Mouse (Mus musculus) colon, adult 2 months (tissue): ENCODE results near the gene Eef1g. TPM values are rescaled to one million over a fixed set of nuclear protein-coding genes. Genes with fewer than 3 reads are reported as not detected.

Experiments used
- polyA plus RNA-seq: library from polyadenylated mRNA; depleted of rRNA; stranded (reverse); fragments of >200 nt; gene quantifications from 2 replicates; pipeline ENCODE4 v1.2.3, GENCODE M21; 2012; rRNA removed

The Eef1g gene
- polyA plus RNA-seq, result 172 and 210 TPM in 2 replicates

GRCm38 (mm10) chr19:8966590-8967372, at the start of gene Eef1g:
Eef1g (plus strand) TSS chr19:8967041.

GRCm38 (mm10) chr19:8920073-8920736, 46.6 kb upstream of the Eef1g start, which contains the start of gene B3gat3:
B3gat3 (plus strand) TSS chr19:8920374.

GRCm38 (mm10) chr19:8929224-8930088, 37.4 kb upstream of the Eef1g start, which contains the start of the genes Rom1 and Eml3:
Rom1 (minus strand) TSS chr19:8929356.
Eml3 (plus strand) TSS chr19:8929552.

DNA sequence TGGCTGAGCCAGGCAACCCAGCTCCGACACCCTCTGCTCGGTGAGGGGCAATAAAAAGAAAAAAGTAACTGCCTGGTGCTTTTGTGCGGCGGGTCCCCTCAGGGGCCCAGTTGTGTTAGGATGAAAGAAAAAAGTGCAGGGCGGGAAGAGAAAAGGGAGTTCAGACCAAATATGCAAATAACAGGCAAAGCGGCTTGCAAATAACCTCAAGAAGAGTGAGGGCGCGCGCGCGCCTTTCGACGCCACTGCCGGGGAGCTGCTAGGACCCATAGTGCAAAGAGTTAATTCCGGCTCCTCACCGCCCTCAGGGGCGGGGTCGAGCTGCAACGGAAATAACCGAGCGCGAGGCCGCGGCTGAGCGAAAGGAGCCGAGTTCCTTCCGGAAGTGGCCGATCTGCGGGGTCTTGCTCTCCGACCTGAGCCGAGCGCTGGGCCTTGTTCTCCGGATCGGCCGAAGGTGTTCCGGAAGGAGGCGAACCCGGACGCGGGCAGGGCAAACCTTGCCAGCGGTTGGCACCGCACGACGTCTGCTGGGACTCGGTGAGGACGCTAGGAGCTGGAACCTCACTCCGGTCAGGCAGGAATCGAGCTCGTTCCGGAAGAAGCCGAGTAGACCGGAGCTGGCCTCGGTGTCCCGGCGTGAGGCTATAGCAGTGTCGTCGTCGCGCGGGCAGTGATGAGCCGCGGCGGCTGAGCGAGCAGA, 25.2 kb upstream of the Eef1g start, which contains the start of gene Mta2:
Gene Mta2 (plus strand): TSS at position 361 of the 703 bp plus-strand sequence.

DNA sequence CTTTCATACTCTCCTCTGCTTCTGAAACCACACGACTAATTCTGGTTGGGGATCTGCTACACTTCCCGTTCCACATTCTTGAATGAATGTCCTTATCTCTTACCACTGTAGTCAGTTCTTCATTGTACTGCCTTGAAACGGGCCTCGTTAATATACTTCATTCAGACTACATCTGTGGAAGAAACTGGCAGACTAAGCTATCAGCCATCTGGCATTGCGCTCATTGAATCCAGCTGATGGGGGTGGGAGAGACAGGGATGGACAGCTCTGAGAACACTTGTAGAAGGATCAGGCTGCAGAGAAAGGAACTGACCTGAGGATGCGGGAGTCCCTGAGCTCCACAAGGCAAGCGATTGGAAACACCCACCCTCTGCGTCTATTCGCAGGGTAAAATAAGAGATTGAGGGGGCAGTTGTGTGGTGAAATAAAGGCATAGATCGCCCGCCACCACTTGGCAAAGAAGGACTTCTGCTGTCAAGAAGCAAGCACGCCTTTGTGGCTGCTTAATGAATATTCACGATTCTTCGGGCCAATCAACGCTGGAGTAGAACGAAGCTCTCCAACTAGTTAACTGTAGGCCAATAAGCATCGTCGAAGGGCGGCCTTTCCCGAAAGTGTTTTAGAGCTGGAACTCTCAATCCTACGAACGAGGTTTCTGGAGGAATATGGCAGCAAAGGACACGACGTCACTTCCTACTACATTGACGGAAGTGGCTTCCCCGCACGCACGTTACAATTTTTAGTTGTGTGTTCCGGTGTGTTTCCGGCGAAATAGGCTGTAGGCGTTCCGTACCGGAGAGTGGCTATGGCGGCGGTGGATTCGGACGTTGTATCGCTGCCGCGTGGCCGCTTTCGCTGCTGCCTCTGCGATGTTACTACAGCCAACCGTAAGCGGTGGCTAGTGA, 13.5 kb upstream of the Eef1g start, which contains the start of gene Tut1:
Gene Tut1 (plus strand): TSS at position 713 of the 905 bp plus-strand sequence.

GRCm38 (mm10) chr19:8989066-8989566, 22.3 kb downstream of the Eef1g start, which contains the start of gene Ahnak:
Ahnak (plus strand) TSS chr19:8989284.

Other genes starting within 250 kb of the Eef1g start
- 77.3 and 84.0 TPM in 2 replicates for gene Slc3a2, start 243.7 kb upstream of the Eef1g start, polyA plus RNA-seq
- 23.1 and 24.6 TPM in 2 replicates for gene Wdr74, start 231.2 kb upstream of the Eef1g start, polyA plus RNA-seq
- gene 1700092M07Rik, start 226.3 kb upstream of the Eef1g start, polyA plus RNA-seq, result not detected in 2 replicates
- gene Stx5a, start 225.6 kb upstream of the Eef1g start, polyA plus RNA-seq, result 76.8 and 84.3 TPM in 2 replicates
- 46.2 and 48.5 TPM in 2 replicates for gene Nxf1, start 210.0 kb upstream of the Eef1g start, polyA plus RNA-seq
- gene Tmem223, start 196.0 kb upstream of the Eef1g start, polyA plus RNA-seq, result 138 and 175 TPM in 2 replicates
- 72.7 and 126 TPM in 2 replicates for gene Tmem179b, start 192.6 kb upstream of the Eef1g start, polyA plus RNA-seq
- gene Taf6l, start 180.6 kb upstream of the Eef1g start, polyA plus RNA-seq, result 9.5 and 9.9 TPM in 2 replicates
- 17.4 and 20.0 TPM in 2 replicates for gene Polr2g, start 168.5 kb upstream of the Eef1g start, polyA plus RNA-seq
- gene Zbtb3, start 164.5 kb upstream of the Eef1g start, polyA plus RNA-seq, result 1.6 and 1.9 TPM in 2 replicates
- gene Ttc9c, start 147.7 kb upstream of the Eef1g start, polyA plus RNA-seq, result 9.8 and 12.1 TPM in 2 replicates
- gene Hnrnpul2, start 147.0 kb upstream of the Eef1g start, polyA plus RNA-seq, result 23.2 and 24.4 TPM in 2 replicates
- gene AC129217.1, start 137.3 kb upstream of the Eef1g start, polyA plus RNA-seq, result 2.4 and 6.1 TPM in 2 replicates
- 125 and 157 TPM in 2 replicates for gene Bscl2, start 129.6 kb upstream of the Eef1g start, polyA plus RNA-seq
- 2.1 and 2.8 TPM in 2 replicates for gene Gng3, start 127.8 kb upstream of the Eef1g start, polyA plus RNA-seq
- 1.5 and 3.0 TPM in 2 replicates for gene Lrrn4cl, start 116.3 kb upstream of the Eef1g start, polyA plus RNA-seq
- gene Ubxn1, start 95.5 kb upstream of the Eef1g start, polyA plus RNA-seq, result 113 and 124 TPM in 2 replicates
- gene Uqcc3, start 86.1 kb upstream of the Eef1g start, polyA plus RNA-seq, result 24.9 and 27.0 TPM in 2 replicates
- 0.76 and 1.1 TPM in 2 replicates for gene Lbhd1, start 83.3 kb upstream of the Eef1g start, polyA plus RNA-seq
- gene Gm49403, start 83.1 kb upstream of the Eef1g start, polyA plus RNA-seq, result not detected in 2 replicates
- gene 1810009A15Rik, start 78.2 kb upstream of the Eef1g start, polyA plus RNA-seq, result 9.0 and 12.8 TPM in 2 replicates
- not detected in 2 replicates for gene Gm49416, start 78.1 kb upstream of the Eef1g start, polyA plus RNA-seq
- gene Ints5, start 74.0 kb upstream of the Eef1g start, polyA plus RNA-seq, result 24.4 and 26.7 TPM in 2 replicates
- 94.0 and 114 TPM in 2 replicates for gene Ganab, start 69.0 kb upstream of the Eef1g start, polyA plus RNA-seq
- gene B3gat3, start 46.7 kb upstream of the Eef1g start, polyA plus RNA-seq, result 114 and 123 TPM in 2 replicates
- 11.4 and 12.6 TPM in 2 replicates for gene Rom1, start 37.7 kb upstream of the Eef1g start, polyA plus RNA-seq
- 34.6 and 42.8 TPM in 2 replicates for gene Eml3, start 37.5 kb upstream of the Eef1g start, polyA plus RNA-seq
- 17.1 and 24.9 TPM in 2 replicates for gene Mta2, start 25.2 kb upstream of the Eef1g start, polyA plus RNA-seq
- 14.7 and 16.6 TPM in 2 replicates for gene Tut1, start 13.2 kb upstream of the Eef1g start, polyA plus RNA-seq
- 26.2 and 29.7 TPM in 2 replicates for gene Ahnak, start 22.2 kb downstream of the Eef1g start, polyA plus RNA-seq
- gene Scgb1a1, start 120.9 kb downstream of the Eef1g start, polyA plus RNA-seq, result 1.9 and 2.4 TPM in 2 replicates
- gene Asrgl1, start 168.6 kb downstream of the Eef1g start, polyA plus RNA-seq, result 0.64 and 2.4 TPM in 2 replicates